Mouse (Mus musculus) liver, postnatal 0 days (tissue): ENCODE results near the gene Zar1l. TPM values are rescaled to one million over a fixed set of nuclear protein-coding genes. Genes with fewer than 3 reads are reported as not detected.
"Not testable (repeated sequence)": the region's sequence is repeated elsewhere in the genome, so short reads cannot be mapped to it uniquely, and the experiment has no call there.

Experiments used
- ATAC-seq: fragments of 200-750 bp; cut with Nextera tagmentation; 2 replicates; pipeline ENCODE4 v1.8.0; 2017; ENCODE audit warnings: mild to moderate bottlenecking, moderate library complexity
- DNase-seq: peaks from one replicate; pipeline ENCODE4 v3.0.0-alpha.2; 2016
- H3K27ac ChIP-seq: fragments of 300-500 bp; sonication (generic); 2 replicates; pipeline ENCODE4 v1.5.1; 2014; ENCODE audit warnings: antibody characterized with exemption, moderate library complexity, mild to moderate bottlenecking, low read depth
- H3K27me3 ChIP-seq: fragments of 300-500 bp; sonication (generic); 2 replicates; pipeline ENCODE4 v1.6.1; 2014; ENCODE audit warnings: low read length, control low read depth, mixed read lengths; ENCODE audit not compliant: insufficient read depth
- H3K36me3 ChIP-seq: fragments of 300-500 bp; sonication (generic); replicated peaks from 2 replicates; pipeline ENCODE4 v1.6.1; 2014; ENCODE audit warnings: mild to moderate bottlenecking, control low read depth, low read length, moderate library complexity, mixed read lengths; ENCODE audit not compliant: insufficient read depth
- H3K4me1 ChIP-seq: fragments of 300-500 bp; sonication (generic); 2 replicates; pipeline ENCODE4 v1.6.1; 2014; ENCODE audit warnings: antibody characterized with exemption, mild to moderate bottlenecking, control low read depth; ENCODE audit not compliant: insufficient read depth
- H3K4me2 ChIP-seq: fragments of 300-500 bp; sonication (generic); 2 replicates; pipeline ENCODE4 v1.6.1; 2014; ENCODE audit warnings: low read depth, mild to moderate bottlenecking, low read length, moderate library complexity, mixed read lengths
- H3K4me3 ChIP-seq: fragments of 300-500 bp; sonication (generic); 2 replicates; pipeline ENCODE4 v1.5.1; 2014; ENCODE audit warnings: low read depth, low read length
- H3K9ac ChIP-seq: fragments of 300-500 bp; sonication (generic); replicated peaks from 2 replicates; pipeline ENCODE4 v1.6.1; 2014; ENCODE audit warnings: mild to moderate bottlenecking, moderate library complexity
- H3K9me3 ChIP-seq: fragments of 300-500 bp; sonication (generic); 2 replicates; pipeline ENCODE4 v1.6.1; 2016; ENCODE audit warnings: mild to moderate bottlenecking, control low read depth, low read length, mixed read lengths
- CTCF ChIP-seq: sonication (generic); IDR thresholded peaks from 2 replicates; pipeline ENCODE4 v1.5.1; 2016; ENCODE audit warnings: antibody characterized with exemption, low read depth
- EP300 ChIP-seq: IDR thresholded peaks from 2 replicates; pipeline ENCODE4 v1.6.1; 2016; ENCODE audit warnings: antibody characterized with exemption, low read depth, mild to moderate bottlenecking
- WGBS: fragments of 180-500 bp; shearing (Covaris S2); extraction: QIAGEN DNeasy Blood & Tissue Kit; methylation state at CpG from one replicate; pipeline ENCODE4 v1.1.7; 2014; ENCODE audit not compliant: insufficient replicate concordance; 5-methylcytosine and 5-hydroxymethylcytosine counted together
- polyA plus RNA-seq: library from polyadenylated mRNA; unstranded; fragments of >200 nt; fragmentation: Nextera tagmentation; extraction: Ambion mirVana; gene quantifications from 2 replicates; pipeline ENCODE4 v1.2.1, GENCODE M21; 2015

Zar1l gene
- polyA plus RNA-seq, 1 experiment from 2014 or later: not detected

DNA sequence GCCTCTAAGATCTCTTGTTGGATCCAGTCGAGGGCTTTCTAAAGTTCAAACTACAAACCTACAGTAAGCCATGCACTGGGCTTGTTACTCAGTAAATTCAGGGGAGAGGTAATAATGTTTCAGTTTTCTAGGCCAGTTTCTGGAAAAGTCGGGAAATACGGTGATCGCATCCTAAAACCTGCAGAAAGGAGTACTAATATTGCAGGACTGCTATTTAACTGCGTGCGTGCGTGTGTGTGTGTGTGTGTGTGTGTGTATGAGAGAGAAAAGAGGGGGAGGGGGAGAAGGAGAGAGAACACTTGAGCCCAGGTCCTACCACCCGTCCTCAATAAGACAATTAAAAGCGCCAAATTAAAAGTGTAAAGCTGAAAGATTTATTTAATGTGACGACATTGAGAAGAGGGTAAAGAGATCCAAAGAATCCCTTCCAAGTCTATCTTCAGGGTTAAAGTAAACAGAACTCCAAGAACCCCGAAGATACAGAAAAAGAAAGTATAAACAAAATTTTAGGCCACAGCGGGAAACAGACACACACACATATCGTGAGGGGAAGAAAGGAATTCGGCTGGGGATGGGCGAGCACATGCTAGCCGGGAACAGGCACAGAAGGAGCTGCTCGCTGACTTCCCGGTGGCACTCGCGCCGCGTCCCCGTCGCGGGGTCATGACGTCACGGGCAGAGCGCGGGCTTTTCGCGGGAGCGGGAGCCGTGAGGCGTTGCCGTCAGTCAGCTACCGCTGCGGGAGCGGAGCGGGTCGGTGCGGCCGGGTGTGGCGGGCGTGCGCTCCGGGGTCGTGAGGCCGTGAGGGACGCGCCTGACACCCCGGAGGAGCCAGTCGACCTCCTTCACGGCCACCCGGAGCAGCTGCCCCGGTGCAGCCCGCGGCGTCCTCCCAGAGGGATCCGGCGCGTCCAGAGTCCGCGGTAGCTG, 4.2 kb upstream of the Zar1l start, which contains the start of gene Brca2:
Gene Brca2 (plus strand): TSS at position 694 of the 930 bp plus-strand sequence.
- TF ChIP-seq EP300 (no peak), CTCF (no peak)
- Histone ChIP-seq H3K9me3 (no peaks in the 10 kb centered on the region), H3K4me1 (peaks cover 7% of the 10 kb centered on the region; the same call in 1 of the 2 replicates), H3K4me3 (peak within 1 kb of the TSS; percentile 78), H3K36me3 (no peaks in the 10 kb centered on the region), H3K4me2 (peak within 1 kb of the TSS; percentile 81), H3K27me3 (no peaks in the 10 kb centered on the region), H3K27ac (peak within 1 kb of the TSS; percentile 75), H3K9ac (peak within 1 kb of the TSS; percentile 82)
- WGBS: 3% methylated on average over 63 of the region's 63 CpGs
- peak; percentile 97 for ATAC-seq
- peak; percentile 97 for DNase-seq

DNA sequence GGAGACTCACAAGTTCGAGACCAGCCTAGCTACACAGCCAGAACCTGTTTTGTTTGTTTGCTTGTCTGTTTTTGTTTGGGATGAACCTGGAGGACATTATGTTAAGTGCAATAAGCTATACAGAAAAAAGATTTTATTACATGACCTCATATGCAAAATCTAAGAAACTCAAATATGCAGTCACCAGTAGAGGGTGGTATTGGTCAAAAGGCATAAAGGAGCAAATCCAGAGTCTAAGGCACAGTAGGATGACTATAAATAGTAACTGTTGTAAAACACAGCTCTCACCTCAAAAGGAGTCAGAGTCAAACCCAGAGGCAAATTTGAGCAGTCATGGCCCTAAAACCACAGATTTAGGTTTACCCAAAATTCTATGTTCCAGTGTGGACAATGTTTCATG, 1.6 kb upstream of the Zar1l start:
- Histone ChIP-seq H3K9me3 (no peaks in the 10 kb centered on the region), H3K36me3 (no peaks in the 10 kb centered on the region), H3K27me3 (no peaks in the 10 kb centered on the region), H3K4me2 (no peak overlapping the region), H3K27ac (no peak overlapping the region), H3K4me3 (no peak overlapping the region), H3K9ac (no peak overlapping the region), H3K4me1 (peaks cover 7% of the 10 kb centered on the region; the same call in 1 of the 2 replicates)
- DNase-seq (no peak), ATAC-seq (no peak)
- whole genome bisulfite sequencing: 92% methylated on average over 1 of the region's 1 CpGs
- no peak for TF ChIP-seq EP300
- peak; percentile 67 for TF ChIP-seq CTCF

DNA sequence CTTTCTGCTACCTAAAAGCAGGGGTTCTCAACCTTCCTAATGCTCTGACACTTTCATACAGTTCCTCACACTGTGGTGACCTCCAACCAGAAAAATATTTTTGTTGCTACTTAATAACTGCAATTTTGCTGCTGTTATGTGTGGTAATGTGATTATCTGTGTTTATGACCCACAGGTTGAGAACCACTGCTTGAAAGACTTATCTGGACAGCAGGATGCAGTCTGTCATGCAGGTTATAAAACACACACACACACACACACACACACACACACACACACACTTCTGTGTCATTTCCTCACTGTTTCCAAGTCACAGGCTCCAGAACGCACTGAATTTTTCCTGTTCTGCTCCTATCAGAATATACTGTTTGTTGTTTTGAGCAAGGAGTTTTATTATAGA, 3.9 kb downstream of the Zar1l start:
- Histone ChIP-seq H3K27ac (no peak overlapping the region), H3K4me1 (no peaks in the 10 kb centered on the region), H3K9me3 (no peaks in the 10 kb centered on the region), H3K4me3 (no peak overlapping the region), H3K4me2 (no peak overlapping the region), H3K9ac (no peak overlapping the region), H3K36me3 (no peaks in the 10 kb centered on the region), H3K27me3 (no peaks in the 10 kb centered on the region)
- no peak for TF ChIP-seq EP300
- no peak for TF ChIP-seq CTCF
- no peak for DNase-seq
- no peak for ATAC-seq
- WGBS: 70% methylated on average over 1 of the region's 1 CpGs

DNA sequence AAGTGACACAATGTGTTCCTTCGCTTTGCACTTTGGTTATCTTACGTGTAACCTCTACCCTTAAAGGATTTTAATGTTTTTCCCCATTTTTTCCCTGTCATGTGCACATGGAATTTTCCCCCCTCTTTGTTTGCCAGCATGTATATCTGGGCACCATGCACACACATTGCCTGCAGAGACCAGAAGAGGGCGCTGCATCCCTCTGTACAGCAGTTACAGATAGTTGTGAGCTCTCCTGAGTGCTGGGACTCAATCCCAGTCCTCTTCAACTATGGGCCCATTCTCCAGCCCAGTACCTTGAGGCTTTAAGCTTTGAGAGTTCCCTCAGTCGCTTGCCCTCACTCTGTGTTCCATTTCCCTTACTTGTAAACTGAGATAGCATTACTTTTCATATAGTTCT, 4.7 kb downstream of the Zar1l start:
- Histone ChIP-seq H3K9me3 (no peaks in the 10 kb centered on the region), H3K36me3 (no peaks in the 10 kb centered on the region), H3K4me3 (no peak overlapping the region), H3K4me2 (no peak overlapping the region), H3K27ac (no peak overlapping the region), H3K4me1 (no peaks in the 10 kb centered on the region), H3K27me3 (no peaks in the 10 kb centered on the region), H3K9ac (no peak overlapping the region)
- ATAC-seq (no peak), DNase-seq (no peak)
- WGBS: 75% methylated on average over 4 of the region's 4 CpGs
- peak; percentile 35 for TF ChIP-seq CTCF
- TF ChIP-seq EP300: no peak

DNA sequence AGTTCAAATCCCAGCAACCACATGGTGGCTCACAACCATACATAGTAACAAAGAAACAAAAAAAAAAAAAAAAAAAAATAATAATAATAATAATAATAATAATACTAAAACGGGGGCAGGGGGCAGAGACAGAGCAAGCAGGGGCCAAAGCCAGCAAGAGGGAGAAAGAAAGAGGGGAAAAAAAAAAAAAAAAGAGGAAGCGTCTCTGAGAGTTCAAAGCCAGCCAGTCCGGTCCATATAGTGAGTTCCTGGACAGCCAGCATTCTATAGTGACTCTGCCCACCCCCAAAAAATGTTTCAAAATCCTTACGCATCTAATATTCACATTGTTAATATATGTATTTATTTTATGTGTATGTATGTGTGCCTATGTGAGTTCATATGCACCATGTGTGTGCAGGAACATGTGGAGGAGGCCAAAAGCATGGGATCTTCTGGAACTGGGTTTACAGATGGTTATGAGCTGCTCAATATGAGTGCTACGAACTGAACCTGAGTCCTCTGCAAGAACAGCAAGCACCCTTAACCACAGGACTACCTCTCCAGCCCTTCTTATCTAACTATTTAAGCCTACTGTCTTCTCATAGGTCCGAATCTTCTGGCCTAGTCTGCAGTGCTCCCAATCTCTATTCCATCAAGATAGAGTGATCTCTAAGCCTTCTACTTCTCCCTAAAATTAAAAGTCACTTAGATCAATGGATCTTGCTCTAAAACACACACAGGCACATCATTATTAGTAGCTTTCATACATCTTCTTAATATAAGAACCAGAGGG, 7.3 kb downstream of the Zar1l start:
- no peak for TF ChIP-seq CTCF
- TF ChIP-seq EP300: no peak
- Histone ChIP-seq H3K9ac (no peak overlapping the region), H3K4me2 (no peak overlapping the region), H3K27me3 (no peaks in the 10 kb centered on the region), H3K36me3 (no peaks in the 10 kb centered on the region), H3K9me3 (no peaks in the 10 kb centered on the region), H3K4me3 (no peak overlapping the region), H3K27ac (no peak overlapping the region), H3K4me1 (no peaks in the 10 kb centered on the region)
- ATAC-seq: no peak
- DNase-seq: no peak
- WGBS: 73% methylated on average over 6 of the region's 6 CpGs

- Histone ChIP-seq H3K9me3 (no peaks in the 10 kb centered on the region), H3K27ac (no peak overlapping the region), H3K4me1 (no peaks in the 10 kb centered on the region), H3K9ac (no peak overlapping the region), H3K36me3 (peaks cover 6% of the 10 kb centered on the region; the same call in 1 of the 2 replicates), H3K4me2 (no peak overlapping the region), H3K27me3 (no peaks in the 10 kb centered on the region), H3K4me3 (no peak overlapping the region)
- TF ChIP-seq CTCF (peak; percentile 84), EP300 (no peak)
- WGBS: 44% methylated on average over 6 of the region's 6 CpGs
- DNase-seq (peak; percentile 49), ATAC-seq (no peak)
Measured at GRCm38 (mm10) chr5:150495792-150496191, 22.2 kb downstream of the Zar1l start.

- not testable (repeated sequence) for H3K4me1 ChIP-seq, H3K4me3 ChIP-seq, DNase-seq, H3K4me2 ChIP-seq, H3K27ac ChIP-seq, H3K9me3 ChIP-seq, H3K36me3 ChIP-seq, H3K27me3 ChIP-seq, ATAC-seq, H3K9ac ChIP-seq
- WGBS: 77% methylated on average over 4 of the region's 4 CpGs
Measured at GRCm38 (mm10) chr5:150491573-150492173, 26.3 kb downstream of the Zar1l start.
